Mouse (Mus musculus): Measurements from ENCODE around the gene Ica1.

DNA sequence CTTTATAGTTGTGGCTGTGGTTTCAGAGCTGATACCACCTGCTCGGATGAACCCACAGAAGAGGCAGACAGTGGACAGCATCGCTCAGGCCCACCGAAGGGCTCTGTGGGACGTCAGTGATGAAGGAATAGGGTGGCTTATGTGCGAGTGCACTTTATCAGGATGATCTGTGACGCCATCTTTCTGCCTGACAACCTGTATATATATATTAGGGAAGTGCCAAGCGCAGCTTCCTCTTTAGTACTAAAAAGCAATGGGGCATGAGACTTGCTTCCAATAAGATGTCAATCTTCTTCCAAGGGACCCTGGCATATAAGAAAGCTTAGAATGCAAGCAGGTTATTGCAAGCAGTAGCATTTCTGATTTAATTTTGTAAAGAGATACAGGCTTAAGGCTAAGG, 127.9 kb downstream of the Ica1 start:
- no peak for TF ChIP-seq CTCF (IDR thresholded peaks at IDR 0.05)
- TF ChIP-seq EP300 (IDR thresholded peaks at IDR 0.05; ENCODE audit: insufficient read depth, low read depth, low read length) = no peak

Data from heart, adult 2 months (tissue).